Mouse (Mus musculus) kidney, embryonic 16.5 days (tissue): ENCODE measurements around the gene Ifrd2. TPM values are rescaled to one million over a fixed set of nuclear protein-coding genes. Genes with fewer than 3 reads are reported as not detected.

Experiments
- ATAC-seq: fragments of 200-750 bp; cut with Nextera tagmentation; 2 replicates; pipeline ENCODE4 v1.8.0; 2017; ENCODE audit warnings: moderate TSS enrichment; ENCODE audit not compliant: low FRiP score, low TSS enrichment
- H3K27ac ChIP-seq: fragments of 300-500 bp; sonication (generic); 2 replicates; pipeline ENCODE4 v1.5.1; 2014; ENCODE audit warnings: low read length
- H3K27me3 ChIP-seq: fragments of 300-500 bp; sonication (generic); 2 replicates; pipeline ENCODE4 v1.6.1; 2014; ENCODE audit warnings: low read length, control low read depth, mixed read lengths; ENCODE audit not compliant: insufficient read depth
- H3K36me3 ChIP-seq: fragments of 300-500 bp; sonication (generic); 2 replicates; pipeline ENCODE4 v1.6.1; 2014; ENCODE audit warnings: low read length, control low read depth, mixed read lengths; ENCODE audit not compliant: insufficient read depth
- H3K4me1 ChIP-seq: fragments of 300-500 bp; sonication (generic); 2 replicates; pipeline ENCODE4 v1.6.1; 2014; ENCODE audit warnings: low read length, control low read depth, mixed read lengths; ENCODE audit not compliant: insufficient read depth
- H3K4me2 ChIP-seq: fragments of 300-500 bp; sonication (generic); replicated peaks from 2 replicates; pipeline ENCODE4 v1.6.1; 2014; ENCODE audit warnings: low read depth, low read length
- H3K4me3 ChIP-seq: fragments of 300-500 bp; sonication (generic); 2 replicates; pipeline ENCODE4 v1.5.1; 2014; ENCODE audit warnings: mild to moderate bottlenecking, low read length
- H3K9ac ChIP-seq: fragments of 300-500 bp; sonication (generic); replicated peaks from 2 replicates; pipeline ENCODE4 v1.6.1; 2014; ENCODE audit warnings: low read length
- H3K9me3 ChIP-seq: fragments of 300-500 bp; sonication (generic); 2 replicates; pipeline ENCODE4 v1.6.1; 2016; ENCODE audit warnings: low read length, control low read depth
- WGBS: fragments of 180-500 bp; shearing (Covaris S2); extraction: QIAGEN DNeasy Blood & Tissue Kit; methylation state at CpG from one replicate; pipeline ENCODE4 v1.1.7; 2014; 5-methylcytosine and 5-hydroxymethylcytosine counted together
- polyA plus RNA-seq: library from polyadenylated mRNA; unstranded; fragments of >200 nt; fragmentation: Nextera tagmentation; extraction: Ambion mirVana; gene quantifications from 2 replicates; pipeline ENCODE4 v1.2.1, GENCODE M21; 2015

Ifrd2 gene
- polyA plus RNA-seq, 1 experiment from 2014 or later: 64.3 TPM

DNA sequence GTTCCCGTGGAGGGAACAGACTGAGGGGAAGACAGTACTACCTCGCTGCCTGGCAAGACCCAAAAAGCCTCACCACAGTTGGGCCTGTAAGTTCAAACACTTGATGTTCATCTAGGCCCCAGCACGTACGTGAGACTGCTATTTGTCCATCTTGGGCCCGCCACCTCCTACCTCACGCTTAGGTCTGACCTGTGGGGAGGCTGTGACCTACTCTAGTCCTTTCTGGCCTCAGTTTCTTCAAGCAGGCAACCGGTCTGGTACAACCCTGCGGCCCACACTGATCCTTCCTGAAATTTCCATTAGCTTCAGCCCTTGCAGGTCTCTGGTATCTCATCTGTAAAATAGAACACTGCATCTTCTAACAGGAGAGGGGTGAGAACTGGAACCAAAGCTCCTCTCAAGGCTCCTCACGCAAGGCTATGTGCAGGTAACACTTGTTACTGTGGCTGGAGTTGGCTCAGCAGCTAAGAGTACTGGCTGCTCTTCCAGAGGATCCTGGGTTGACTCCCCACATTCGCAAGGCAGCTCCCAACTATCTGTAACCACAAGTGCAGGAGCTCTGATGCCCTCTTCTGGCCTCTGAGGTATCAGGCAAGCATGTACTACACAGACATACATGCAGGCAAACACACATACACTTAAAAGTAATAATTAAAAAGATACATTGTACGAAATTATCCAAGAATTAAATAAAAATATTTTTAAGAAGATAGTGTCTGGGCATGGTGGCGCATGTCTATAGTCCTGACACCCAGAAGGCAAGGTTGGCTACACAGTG is 38.1 kb downstream of the Ifrd2 start:
- peaks cover 57% of the 10 kb centered on the region for H3K4me1 ChIP-seq
- no peak for ATAC-seq
- WGBS: 90% methylated on average over 12 of the region's 12 CpGs

DNA sequence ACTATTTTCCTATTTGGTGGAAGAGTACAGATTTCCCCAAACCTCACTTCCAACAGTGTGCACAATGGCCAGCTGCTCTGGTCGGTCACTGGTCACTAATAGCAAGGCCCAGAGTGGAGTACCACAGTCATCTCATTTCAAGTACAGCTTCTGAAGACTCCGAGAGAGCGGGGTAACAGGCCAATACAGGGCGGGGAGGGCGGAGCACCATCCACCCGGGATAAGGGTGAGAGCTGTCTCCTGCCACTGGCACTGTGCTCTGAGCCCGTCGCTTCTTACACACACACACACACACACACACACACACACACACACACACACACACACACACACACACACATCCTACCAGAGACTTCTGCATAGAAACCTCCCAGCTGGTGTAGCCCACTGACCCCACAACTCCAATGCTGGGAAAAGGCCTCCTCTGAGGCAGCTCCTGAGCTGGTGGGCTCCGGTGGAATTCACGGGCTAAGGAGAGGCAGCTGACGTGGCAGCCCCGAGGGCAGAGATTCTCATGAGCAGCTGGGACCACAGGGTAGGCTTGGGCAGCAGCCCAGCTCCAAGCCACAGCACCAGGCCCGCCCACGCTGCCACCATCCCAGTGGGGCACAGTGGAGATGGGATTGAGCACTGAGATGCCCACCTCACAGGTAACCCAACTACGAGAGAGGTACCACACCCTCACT is 38.9 kb downstream of the Ifrd2 start:
- no peaks in the 10 kb centered on the region for H3K27me3 ChIP-seq

More for the DNA sequence above, 38.1 kb downstream of the Ifrd2 start:
- Histone ChIP-seq H3K36me3 (peaks cover 13% of the 10 kb centered on the region), H3K9ac (no peak overlapping the region), H3K27me3 (no peaks in the 10 kb centered on the region), H3K4me3 (no peak overlapping the region), H3K4me2 (no peak overlapping the region), H3K27ac (peak overlapping the region; percentile 94; the same call in 1 of the 2 replicates), H3K9me3 (no peaks in the 10 kb centered on the region)

DNA sequence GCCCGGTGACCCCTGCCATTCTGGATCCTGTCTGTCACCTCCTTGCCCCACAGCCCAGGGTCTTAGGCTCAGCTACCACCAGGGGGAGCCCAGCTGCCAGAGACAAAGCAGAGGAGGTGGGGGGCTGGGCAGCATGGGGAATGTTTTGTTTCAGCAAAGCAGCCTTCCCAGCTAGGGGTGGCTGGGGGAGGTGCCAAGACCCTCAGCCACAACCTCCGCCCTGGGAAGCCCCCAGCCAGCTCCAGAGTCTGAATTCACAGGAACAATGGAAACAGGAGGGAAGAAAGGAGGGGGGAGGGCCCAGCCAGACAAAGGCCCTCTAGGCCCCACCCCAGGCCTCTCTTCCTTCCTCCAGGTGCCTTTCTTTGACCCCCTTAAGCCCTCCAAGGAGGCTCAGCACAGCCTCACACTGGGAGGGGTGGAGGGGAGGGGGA is 39.4 kb downstream of the Ifrd2 start:
- Histone ChIP-seq H3K36me3 (peaks cover 16% of the 10 kb centered on the region), H3K4me2 (peak overlapping the region; percentile 46)
- 0% methylated on average over 2 of the region's 2 CpGs for WGBS

More for the DNA sequence above, 38.9 kb downstream of the Ifrd2 start:
- 37% methylated on average over 15 of the region's 15 CpGs for WGBS
- peak overlapping the region; percentile 94 for H3K27ac ChIP-seq
- H3K4me1 ChIP-seq: peaks cover 64% of the 10 kb centered on the region
- peak overlapping the region; percentile 10; the same call in 1 of the 2 replicates for H3K4me3 ChIP-seq
- H3K9ac ChIP-seq: peak overlapping the region; percentile 61
- no peaks in the 10 kb centered on the region for H3K9me3 ChIP-seq
- no peak; the same call in 1 of the 2 replicates for ATAC-seq
- H3K4me2 ChIP-seq: peak overlapping the region; percentile 46
- H3K36me3 ChIP-seq: peaks cover 13% of the 10 kb centered on the region

DNA sequence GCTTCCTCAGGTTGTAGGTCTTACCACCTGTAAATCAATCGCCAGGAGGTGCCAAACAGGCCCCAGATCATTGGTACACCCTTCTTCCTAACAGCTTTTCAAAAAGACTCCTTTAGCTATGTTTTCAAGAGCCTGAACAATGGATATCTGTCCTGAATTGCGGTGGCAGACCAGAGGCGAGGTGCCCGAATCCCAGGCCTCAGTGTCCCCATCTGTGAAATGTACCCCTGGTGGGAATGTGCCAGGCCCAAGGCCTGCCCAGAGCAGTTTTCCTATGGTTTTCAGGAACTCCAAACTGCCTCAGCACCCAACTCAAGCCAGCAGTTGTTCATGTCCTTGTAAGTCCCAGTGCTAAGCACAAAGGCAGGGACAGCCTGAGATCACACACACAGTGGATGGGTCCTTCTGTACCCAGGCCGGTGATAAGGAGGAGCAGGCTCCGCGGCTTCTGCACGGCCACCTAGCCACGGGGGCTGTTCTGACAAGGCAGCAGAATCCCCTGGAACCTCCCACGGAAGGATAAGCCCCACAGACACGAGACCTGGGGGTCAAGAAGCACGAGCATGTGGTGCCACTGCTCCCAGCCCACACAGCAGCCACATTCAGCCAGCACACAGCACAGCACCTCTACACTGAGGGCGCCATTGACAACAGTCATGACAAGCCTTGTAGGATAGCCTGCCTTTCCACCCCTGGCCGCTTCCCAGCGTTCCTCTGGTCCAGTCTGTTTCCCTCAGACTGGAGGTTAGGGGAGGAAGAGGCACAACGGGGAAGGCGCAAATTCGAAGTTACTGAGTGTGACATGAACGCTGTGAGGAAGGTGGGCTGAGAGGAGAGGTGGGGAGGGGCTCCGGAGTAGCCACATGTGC is 40.2 kb downstream of the Ifrd2 start:
- Histone ChIP-seq H3K4me1 (peaks cover 77% of the 10 kb centered on the region), H3K9me3 (no peaks in the 10 kb centered on the region), H3K27ac (peak overlapping the region; percentile 94), H3K27me3 (no peaks in the 10 kb centered on the region), H3K36me3 (peaks cover 11% of the 10 kb centered on the region; the same call in 1 of the 2 replicates), H3K4me3 (no peak overlapping the region), H3K4me2 (peak overlapping the region; percentile 46), H3K9ac (peak overlapping the region; percentile 61)
- no peak for ATAC-seq
- WGBS: 32% methylated on average over 20 of the region's 20 CpGs

More for the DNA sequence above, 39.4 kb downstream of the Ifrd2 start:
- peak overlapping the region; percentile 61 for H3K9ac ChIP-seq
- peak; percentile 63 for ATAC-seq
- no peaks in the 10 kb centered on the region for H3K27me3 ChIP-seq
- peak overlapping the region; percentile 94 for H3K27ac ChIP-seq
- no peaks in the 10 kb centered on the region for H3K9me3 ChIP-seq
- H3K4me3 ChIP-seq: peak overlapping the region; percentile 14; the same call in 1 of the 2 replicates
- peaks cover 69% of the 10 kb centered on the region for H3K4me1 ChIP-seq

DNA sequence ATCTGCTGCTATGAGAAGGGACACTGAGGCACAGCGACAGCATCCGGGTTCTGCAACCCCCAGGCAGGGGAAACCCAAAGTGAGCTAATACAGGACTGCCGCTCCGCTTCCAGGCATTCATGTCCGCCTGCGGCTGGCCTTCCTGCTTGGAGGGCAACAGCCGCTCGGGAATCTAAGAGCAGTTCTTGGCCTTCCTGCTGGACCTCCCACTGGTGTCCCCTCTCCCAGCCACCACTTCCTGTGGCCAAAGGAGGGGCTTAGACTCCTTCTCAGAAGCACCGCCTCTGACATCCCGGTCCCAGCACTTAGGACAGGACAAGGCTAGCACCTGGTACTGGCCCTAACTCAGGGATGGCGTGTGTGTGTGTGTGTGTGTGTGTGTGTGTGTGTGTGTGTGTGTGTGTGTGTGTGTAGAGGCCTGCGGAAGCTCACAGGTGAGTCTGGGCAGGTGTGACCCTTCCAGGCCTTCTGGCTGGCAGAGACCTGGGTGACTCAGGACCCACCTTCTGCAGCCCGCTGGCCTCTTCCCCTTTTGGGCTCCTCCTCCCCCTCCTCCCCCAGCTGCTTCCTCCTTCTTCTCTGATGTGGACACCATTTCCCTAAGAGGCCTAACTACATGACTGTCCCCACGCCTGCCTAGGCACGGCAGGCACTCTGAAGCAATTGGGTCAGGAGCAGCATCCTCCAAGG is 41.4 kb downstream of the Ifrd2 start:
- peaks cover 82% of the 10 kb centered on the region for H3K4me1 ChIP-seq
- no peaks in the 10 kb centered on the region for H3K27me3 ChIP-seq
- WGBS: 37% methylated on average over 13 of the region's 15 CpGs
- peak overlapping the region; percentile 94 for H3K27ac ChIP-seq
- peak overlapping the region; percentile 30 for H3K4me2 ChIP-seq
- peak overlapping the region; percentile 61 for H3K9ac ChIP-seq
- no peaks in the 10 kb centered on the region for H3K9me3 ChIP-seq
- peak; percentile 23 for ATAC-seq
- H3K36me3 ChIP-seq: 0 out of 2 replicates have a peak, but pooled peaks cover 11% of the 10 kb centered on the region
- H3K4me3 ChIP-seq: peak overlapping the region; percentile 19

DNA sequence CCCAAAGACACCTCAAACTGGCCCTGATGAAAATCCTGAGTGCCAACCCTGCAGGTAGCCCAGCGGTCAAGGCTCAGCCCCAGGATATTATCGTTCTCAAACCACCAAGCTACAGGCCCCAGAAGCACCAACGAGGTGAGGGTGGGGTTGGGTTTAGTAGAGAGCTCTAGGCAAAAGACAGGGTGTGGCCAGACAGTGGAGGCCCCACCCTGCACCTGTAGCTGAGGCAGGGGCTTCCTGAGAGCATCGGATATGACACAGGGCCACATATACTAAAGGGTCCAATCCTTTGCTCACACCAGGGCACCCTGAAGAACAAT is 41.9 kb downstream of the Ifrd2 start:
- 0 out of 2 replicates have a peak, but pooled peaks cover 8% of the 10 kb centered on the region for H3K36me3 ChIP-seq
- H3K9ac ChIP-seq: peak overlapping the region; percentile 48
- H3K4me1 ChIP-seq: peaks cover 80% of the 10 kb centered on the region
- no peaks in the 10 kb centered on the region for H3K27me3 ChIP-seq
- H3K4me2 ChIP-seq: peak overlapping the region; percentile 30
- whole genome bisulfite sequencing: 24% methylated on average over 4 of the region's 4 CpGs
- H3K4me3 ChIP-seq: peak overlapping the region; percentile 19
- peak overlapping the region; percentile 94 for H3K27ac ChIP-seq
- H3K9me3 ChIP-seq: no peaks in the 10 kb centered on the region
- no peak for ATAC-seq

DNA sequence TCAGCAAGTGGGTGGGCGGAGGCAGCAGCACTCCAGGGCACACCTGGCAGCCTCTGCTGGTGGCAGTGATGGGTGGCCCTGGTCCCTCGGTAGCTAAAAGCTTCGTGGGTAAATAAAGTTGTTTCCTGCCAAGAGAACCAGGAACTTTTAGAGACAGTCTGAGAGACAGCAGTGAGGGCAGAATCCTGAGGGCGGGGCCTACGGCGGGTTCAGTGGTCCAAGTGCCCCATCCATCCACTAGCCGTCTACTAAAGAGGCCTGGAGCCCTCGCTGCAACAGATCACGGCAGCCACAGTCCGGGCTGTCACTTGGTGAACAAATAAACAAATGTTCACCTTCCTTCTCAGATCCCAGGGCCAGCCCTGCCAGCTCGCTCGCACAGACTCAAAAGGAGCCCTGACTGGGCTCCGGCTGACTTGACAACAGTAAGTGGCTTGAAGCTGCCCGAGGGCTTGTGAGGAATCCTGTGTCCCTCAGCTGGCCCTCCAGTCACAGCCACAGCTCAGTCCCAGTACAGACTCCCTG is 42.5 kb downstream of the Ifrd2 start:
- WGBS: 21% methylated on average over 14 of the region's 14 CpGs
- H3K4me3 ChIP-seq: no peak overlapping the region
- H3K27ac ChIP-seq: peak overlapping the region; percentile 94
- H3K4me1 ChIP-seq: peaks cover 75% of the 10 kb centered on the region
- peak overlapping the region; percentile 30 for H3K4me2 ChIP-seq
- ATAC-seq: no peak
- H3K36me3 ChIP-seq: 0 out of 2 replicates have a peak, but pooled peaks cover 8% of the 10 kb centered on the region
- H3K9ac ChIP-seq: peak overlapping the region; percentile 55
- no peaks in the 10 kb centered on the region for H3K9me3 ChIP-seq
- no peaks in the 10 kb centered on the region for H3K27me3 ChIP-seq

DNA sequence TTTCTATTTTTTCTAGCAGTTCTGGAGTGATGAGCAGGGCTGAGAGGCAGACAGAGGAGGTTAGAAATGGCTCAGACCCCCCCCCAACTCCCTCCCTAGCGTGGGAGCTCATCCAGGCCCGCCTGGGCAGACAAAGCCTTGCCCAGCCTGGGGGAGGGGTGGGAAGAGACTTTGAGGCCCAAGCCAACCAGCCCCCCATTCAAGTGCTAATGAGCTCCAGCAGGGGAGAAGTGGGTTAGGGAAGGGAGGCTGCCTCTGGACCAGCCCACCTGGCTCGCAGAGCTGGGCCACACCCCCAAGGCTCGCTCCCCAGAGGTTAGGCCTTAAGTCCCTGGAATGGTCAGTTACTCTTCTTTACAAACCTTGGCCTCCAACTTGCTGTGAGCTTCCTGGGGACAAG is 43.1 kb downstream of the Ifrd2 start:
- Histone ChIP-seq H3K4me3 (no peak overlapping the region), H3K9me3 (no peaks in the 10 kb centered on the region), H3K36me3 (0 out of 2 replicates have a peak, but pooled peaks cover 8% of the 10 kb centered on the region), H3K27me3 (no peaks in the 10 kb centered on the region), H3K27ac (peak overlapping the region; percentile 94), H3K4me1 (peaks cover 75% of the 10 kb centered on the region), H3K4me2 (peak overlapping the region; percentile 30), H3K9ac (peak overlapping the region; percentile 55)
- 8% methylated on average over 4 of the region's 4 CpGs for WGBS
- ATAC-seq: no peak
